Mouse (Mus musculus) adrenal gland, postnatal 10 days (tissue): ENCODE data around the gene Nck1. TPM values are rescaled to one million over a fixed set of nuclear protein-coding genes. Genes with fewer than 3 reads are reported as not detected.

Source experiments
- DNase-seq: peaks from one replicate; pipeline ENCODE4 v3.0.0; 2021; ENCODE audit warnings: mixed read lengths
- long read RNA-seq, 2 experiments: library from polyadenylated mRNA; stranded (forward); transcript quantifications; one replicate each; pipeline ENCODE4 v2.0.0; 2021
- total RNA-seq, 2 experiments: library from RNA; stranded (reverse); gene quantifications; 2 replicates each; pipeline ENCODE4 v1.2.3; 2021

Nck1 gene
- total RNA-seq = 10 to 100 TPM; 52.4 to 57.3 TPM
- long read RNA-seq, experiment 1, full-length matches to known transcripts = 31 of 44 reads
- long read RNA-seq, experiment 1, partial matches to known transcripts = 2 of 44 reads
- long read RNA-seq, experiment 1, other reads (novel, unspliced or antisense) = 11 of 44 reads
- long read RNA-seq, experiment 2, full-length matches to known transcripts = 23 of 25 reads
- long read RNA-seq, experiment 2, partial matches to known transcripts = 1 of 25 reads
- long read RNA-seq, experiment 2, other reads (novel, unspliced or antisense) = 1 of 25 reads

GRCm38 (mm10) chr9:100545715-100546593, at the start of gene Nck1:
Nck1 (minus strand) TSS chr9:100546134.
- peak; percentile 99 for DNase-seq

GRCm38 (mm10) chr9:100590462-100590861, 44.5 kb upstream of the Nck1 start:
- no peak for DNase-seq

- no peak for DNase-seq
These were observed 38.1 kb upstream of the Nck1 start for GRCm38 (mm10) chr9:100584031-100584430.

GRCm38 (mm10) chr9:100582883-100583575, 37.1 kb upstream of the Nck1 start:
- DNase-seq = peak; percentile 54

DNA sequence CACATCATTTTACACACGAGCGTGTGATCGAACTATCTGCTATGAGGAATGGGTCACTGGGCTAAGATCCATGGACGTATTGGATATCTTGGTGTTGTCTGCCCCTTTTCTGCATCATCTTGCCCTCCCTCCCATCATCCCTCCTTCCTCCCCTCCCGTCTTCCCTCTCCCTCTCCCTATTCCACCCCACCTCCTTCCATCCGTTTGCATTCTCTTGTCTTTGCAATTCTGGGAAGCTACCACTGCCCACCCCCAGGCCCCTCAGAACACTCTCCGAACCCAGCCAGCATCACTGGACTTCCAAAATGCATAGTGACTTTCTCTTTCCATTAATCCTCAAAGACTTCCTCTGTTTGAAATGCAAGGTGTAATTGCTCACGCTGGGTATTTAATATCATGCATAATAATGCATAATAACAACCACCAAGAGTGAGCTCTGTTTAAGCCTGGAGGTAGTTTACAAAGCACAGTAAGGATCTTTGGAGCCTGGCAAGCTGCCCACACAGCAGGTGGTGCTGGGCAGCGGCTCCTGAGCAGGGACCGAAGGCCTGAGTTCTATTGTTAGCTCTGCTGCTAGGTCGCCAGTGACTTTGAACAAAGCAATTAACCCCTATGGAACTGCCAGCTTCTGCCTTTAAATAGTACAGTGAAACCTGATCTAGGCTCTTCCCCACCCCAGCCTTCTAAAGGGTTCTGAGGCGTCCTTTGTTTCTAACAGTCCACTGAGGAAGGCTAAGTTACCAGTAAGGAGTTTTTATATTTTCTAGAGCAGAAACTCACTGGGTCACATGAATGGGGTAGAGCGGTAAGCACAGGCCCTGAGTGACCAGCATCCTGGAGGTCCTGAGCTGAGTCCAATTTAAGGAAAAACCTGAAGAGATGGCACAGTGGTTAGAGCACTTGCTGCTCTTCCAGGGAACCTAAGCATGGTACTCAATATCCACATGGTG, 35.9 kb upstream of the Nck1 start:
- DNase-seq = peak; percentile 23

DNA sequence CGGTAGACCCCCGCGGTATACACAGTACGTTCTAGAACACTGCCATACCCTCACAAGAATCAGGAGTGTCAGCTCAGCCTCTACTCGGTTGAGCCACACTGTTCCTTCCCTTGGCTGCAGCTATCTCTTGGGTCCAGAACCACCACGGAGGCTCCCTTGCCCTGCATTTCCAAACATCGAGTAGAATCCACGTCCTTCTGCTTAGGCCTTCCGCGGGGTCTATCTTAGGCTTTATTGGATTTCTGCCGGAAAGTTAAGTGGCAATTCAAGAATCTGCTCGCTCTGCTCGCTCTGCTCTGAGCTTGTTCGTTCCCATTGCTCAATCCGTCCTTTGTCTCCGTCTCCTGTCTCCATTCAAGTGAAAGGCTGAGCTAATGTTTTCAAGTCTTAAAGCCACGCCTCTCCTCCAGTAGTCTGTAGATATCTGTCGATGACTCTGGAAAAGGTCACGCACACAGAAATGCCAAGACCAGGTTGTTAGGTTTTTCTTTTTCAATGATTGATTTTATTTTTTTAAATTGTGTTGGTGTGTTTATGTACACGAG, 34.3 kb upstream of the Nck1 start:
- no peak for DNase-seq

GRCm38 (mm10) chr9:100573942-100574341, 28.0 kb upstream of the Nck1 start:
- DNase-seq = no peak

GRCm38 (mm10) chr9:100573300-100573699, 27.4 kb upstream of the Nck1 start:
- no peak for DNase-seq

GRCm38 (mm10) chr9:100571511-100571910, 25.6 kb upstream of the Nck1 start:
- no peak for DNase-seq

DNA sequence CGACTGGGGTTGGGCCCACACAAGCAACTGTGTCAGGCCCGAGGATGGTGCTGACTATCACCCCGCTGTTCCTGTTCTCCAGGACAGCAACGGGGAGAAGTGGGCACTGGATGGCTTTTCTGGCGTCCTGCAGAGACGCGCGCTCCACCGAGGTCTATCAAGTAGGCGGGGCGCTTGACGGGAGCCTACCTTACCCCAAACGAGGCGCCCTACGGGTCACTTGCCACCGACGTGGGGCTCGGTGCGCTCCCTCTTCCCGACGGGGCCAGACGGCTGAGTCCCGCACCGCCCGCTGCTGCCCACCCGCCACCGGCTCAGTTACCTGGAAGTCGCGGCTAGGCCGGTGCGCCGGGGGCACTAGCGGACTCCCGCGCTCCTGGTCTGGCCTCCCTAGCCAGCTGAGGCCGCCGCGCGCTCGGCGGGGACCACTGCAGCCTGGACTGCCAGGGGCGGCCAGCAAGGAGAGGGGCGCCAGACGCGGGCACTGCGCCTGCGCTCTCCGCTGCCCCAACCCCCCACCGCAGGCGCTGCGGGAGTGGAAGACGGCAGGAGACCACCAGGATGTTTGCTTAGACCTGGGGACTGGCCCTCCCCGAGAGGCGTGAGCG, 24.8 kb upstream of the Nck1 start, which contains the start of gene Slc35g2:
Slc35g2 (minus strand) TSS at position 465 of the 608 bp plus-strand sequence.
- peak; percentile 53 for DNase-seq

GRCm38 (mm10) chr9:100569798-100570625, 24.1 kb upstream of the Nck1 start:
- DNase-seq = peak; percentile 75

DNA sequence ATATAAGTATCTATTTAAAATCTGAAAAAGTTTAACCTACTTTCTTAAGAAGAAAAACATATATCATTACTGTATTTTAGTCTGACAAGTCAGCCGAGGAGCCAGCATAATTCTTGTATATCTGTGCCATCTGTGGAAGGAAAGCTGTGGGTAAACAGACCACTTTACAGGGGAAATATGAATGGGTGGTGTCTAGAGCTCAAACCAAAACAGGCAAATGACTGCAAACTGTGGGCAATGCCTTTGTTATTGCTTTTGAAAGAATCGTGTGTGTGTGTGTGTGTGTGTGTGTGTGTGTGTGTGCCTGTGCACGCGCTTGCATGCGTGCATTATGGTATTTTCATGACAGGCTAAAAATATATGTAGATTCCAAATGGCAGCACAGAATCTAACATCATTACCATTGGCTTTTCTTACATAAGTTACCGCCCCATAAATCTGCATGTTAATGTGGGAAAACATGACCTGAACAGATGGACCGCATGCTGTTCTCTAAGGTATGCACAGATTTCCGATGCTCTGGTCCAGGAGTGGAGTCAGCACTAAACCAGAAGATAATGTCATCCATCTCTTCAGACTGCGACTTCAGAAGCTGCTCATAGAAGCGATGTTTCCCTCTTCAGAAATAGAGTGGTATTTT, 14.4 kb upstream of the Nck1 start:
- DNase-seq = no peak

GRCm38 (mm10) chr9:100558991-100559390, 13.1 kb upstream of the Nck1 start:
- DNase-seq = no peak

DNA sequence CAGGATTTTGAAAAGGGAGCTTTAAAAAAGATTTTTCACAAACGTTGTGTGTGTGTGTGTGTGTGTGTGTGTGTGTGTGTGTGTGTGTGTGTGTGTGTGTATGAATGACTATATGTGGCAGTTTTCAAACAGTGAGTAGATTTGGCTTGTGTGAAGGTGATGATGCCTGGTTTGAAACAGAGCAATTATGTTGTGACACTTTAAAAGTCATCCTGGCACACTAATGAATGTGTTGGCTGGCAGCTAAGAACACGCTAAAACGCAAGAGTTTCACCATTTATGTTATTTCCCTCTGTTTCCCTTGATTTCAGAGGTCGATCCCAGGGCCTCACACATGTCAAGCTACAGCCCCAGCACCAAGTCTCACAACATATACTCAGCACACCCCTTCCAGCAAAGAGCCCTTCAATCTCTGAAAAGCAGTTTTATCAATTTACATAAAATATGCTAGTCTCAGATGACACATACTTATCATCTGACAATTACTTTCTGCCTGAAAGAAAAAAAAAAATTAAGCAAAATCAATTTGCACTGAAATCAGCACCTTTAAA, 12.2 kb upstream of the Nck1 start:
- DNase-seq = no peak

DNA sequence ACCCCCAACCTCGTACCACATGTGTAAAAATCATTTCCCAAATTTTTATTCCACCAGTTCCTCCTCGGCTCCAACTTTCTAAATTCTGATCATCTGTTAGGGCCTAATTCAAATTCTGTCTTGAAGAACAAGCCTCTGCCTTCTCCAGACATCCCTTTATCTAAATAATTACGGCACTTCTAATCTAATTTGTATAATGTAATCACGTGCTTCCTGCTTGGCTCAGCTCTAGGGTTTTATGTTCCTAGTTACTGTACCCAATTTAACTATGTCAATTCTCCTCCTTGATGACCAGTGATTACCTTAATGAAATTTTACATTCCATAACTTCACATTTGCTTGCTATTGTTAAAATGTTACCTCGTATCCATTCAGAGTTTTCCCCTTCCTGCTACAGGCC, 9.8 kb upstream of the Nck1 start:
- no peak for DNase-seq

GRCm38 (mm10) chr9:100548313-100548712, 2.4 kb upstream of the Nck1 start:
- peak; percentile 21 for DNase-seq

GRCm38 (mm10) chr9:100546594-100546910, 618 bp upstream of the Nck1 start:
- peak; percentile 46 for DNase-seq

DNA sequence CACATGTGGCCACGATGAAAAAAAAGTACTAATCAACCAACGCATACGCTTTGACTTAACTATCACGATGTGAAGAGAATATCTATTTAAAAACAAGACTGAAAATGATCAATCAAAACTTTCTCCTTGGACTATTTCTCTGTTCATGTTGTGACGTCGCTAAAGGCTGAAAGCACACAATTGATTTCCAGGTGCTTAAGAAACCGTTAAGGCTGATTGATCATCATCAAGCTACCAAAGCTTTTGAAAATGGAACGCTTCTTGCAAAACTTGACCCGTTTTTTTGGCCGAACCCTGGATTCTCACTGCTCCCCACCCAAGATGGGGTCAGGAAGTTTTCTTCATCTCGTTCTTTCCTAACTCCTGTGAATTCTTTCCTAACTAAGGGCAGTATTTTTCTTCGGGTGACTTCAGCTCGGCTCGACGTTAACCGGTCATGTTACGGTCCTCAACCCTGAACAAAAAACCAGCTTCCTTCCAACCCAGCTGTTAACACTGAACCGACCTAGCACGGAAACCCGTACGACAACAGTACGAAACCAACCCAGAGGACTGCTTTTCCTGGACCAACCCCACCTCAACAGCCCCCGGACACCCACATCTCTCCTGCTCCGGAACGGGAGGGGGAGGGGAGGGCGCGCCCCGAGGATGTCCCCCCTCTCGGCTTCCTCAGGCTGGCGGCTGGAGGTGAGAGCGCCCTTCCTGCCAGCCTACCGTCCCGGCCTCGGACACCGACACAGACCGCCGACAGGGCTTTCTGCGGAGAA, 803 bp downstream of the Nck1 start:
- no peak for DNase-seq
